Mouse (Mus musculus) intestine, embryonic 16.5 days (tissue): ENCODE data around the gene Cavin4. TPM values are rescaled to one million over a fixed set of nuclear protein-coding genes. Genes with fewer than 3 reads are reported as not detected.

Experiments
- ATAC-seq: fragments of 200-750 bp; cut with Nextera tagmentation; 2 replicates; pipeline ENCODE4 v1.8.0; 2017; ENCODE audit warnings: moderate TSS enrichment, moderate library complexity
- H3K27ac ChIP-seq: fragments of 300-500 bp; sonication (generic); 2 replicates; pipeline ENCODE4 v1.5.1; 2014; ENCODE audit warnings: mild to moderate bottlenecking, low read length
- H3K27me3 ChIP-seq: fragments of 300-500 bp; sonication (generic); replicated peaks from 2 replicates; pipeline ENCODE4 v1.6.1; 2014; ENCODE audit warnings: low read length, control low read depth, mixed read lengths; ENCODE audit not compliant: control insufficient read depth, insufficient read depth
- H3K36me3 ChIP-seq: fragments of 300-500 bp; sonication (generic); 2 replicates; pipeline ENCODE4 v1.6.1; 2014; ENCODE audit warnings: low read length, control low read depth; ENCODE audit not compliant: control insufficient read depth, insufficient read depth
- H3K4me1 ChIP-seq: fragments of 300-500 bp; sonication (generic); 2 replicates; pipeline ENCODE4 v1.6.1; 2014; ENCODE audit warnings: low read length, control low read depth, mixed read lengths; ENCODE audit not compliant: control insufficient read depth, insufficient read depth
- H3K4me2 ChIP-seq: fragments of 300-500 bp; sonication (generic); 2 replicates; pipeline ENCODE4 v1.6.1; 2014; ENCODE audit warnings: low read depth, low read length, control low read depth
- H3K4me3 ChIP-seq: fragments of 300-500 bp; sonication (generic); 2 replicates; pipeline ENCODE4 v1.5.1; 2014; ENCODE audit warnings: mild to moderate bottlenecking, low read length
- H3K9ac ChIP-seq: fragments of 300-500 bp; sonication (generic); 2 replicates; pipeline ENCODE4 v1.6.1; 2014; ENCODE audit warnings: low read depth, low read length
- H3K9me3 ChIP-seq: fragments of 300-500 bp; sonication (generic); 2 replicates; pipeline ENCODE4 v1.6.1; 2016; ENCODE audit warnings: low read length, control low read depth; ENCODE audit not compliant: control insufficient read depth
- WGBS: fragments of 180-500 bp; shearing (Covaris S2); extraction: QIAGEN DNeasy Blood & Tissue Kit; methylation state at CpG from one replicate; pipeline ENCODE4 v1.1.7; 2014; 5-methylcytosine and 5-hydroxymethylcytosine counted together
- polyA plus RNA-seq: library from polyadenylated mRNA; unstranded; fragments of >200 nt; fragmentation: Nextera tagmentation; extraction: Ambion mirVana; gene quantifications from 2 replicates; pipeline ENCODE4 v1.2.1, GENCODE M21; 2015

Cavin4 gene
- 0.09 and 0.18 TPM in 2 replicates for polyA plus RNA-seq

GRCm38 (mm10) chr4:48663271-48663670 lies at the start of gene Cavin4:
Gene Cavin4 (plus strand): TSS chr4:48663514.
- Histone ChIP-seq H3K4me3 (no peak within 1 kb of the TSS), H3K9me3 (no peaks in the 10 kb centered on the region), H3K9ac (no peak within 1 kb of the TSS), H3K4me2 (no peak within 1 kb of the TSS), H3K27me3 (no peaks in the 10 kb centered on the region), H3K27ac (no peak within 1 kb of the TSS), H3K4me1 (peaks cover 7% of the 10 kb centered on the region), H3K36me3 (no peaks in the 10 kb centered on the region)
- no peak for ATAC-seq
- WGBS: 92% methylated on average over 10 of the region's 10 CpGs

- H3K36me3 ChIP-seq: no peaks in the 10 kb centered on the region
- no peak overlapping the region for H3K4me2 ChIP-seq
- no peak overlapping the region for H3K27ac ChIP-seq
- H3K4me3 ChIP-seq: no peak overlapping the region
- ATAC-seq: no peak
- H3K27me3 ChIP-seq: no peaks in the 10 kb centered on the region
- H3K9ac ChIP-seq: no peak overlapping the region
- no peaks in the 10 kb centered on the region for H3K9me3 ChIP-seq
- H3K4me1 ChIP-seq: no peaks in the 10 kb centered on the region
- 91% methylated on average over 4 of the region's 4 CpGs for WGBS
These were observed 47.8 kb upstream of the Cavin4 start for GRCm38 (mm10) chr4:48615483-48615882.

DNA sequence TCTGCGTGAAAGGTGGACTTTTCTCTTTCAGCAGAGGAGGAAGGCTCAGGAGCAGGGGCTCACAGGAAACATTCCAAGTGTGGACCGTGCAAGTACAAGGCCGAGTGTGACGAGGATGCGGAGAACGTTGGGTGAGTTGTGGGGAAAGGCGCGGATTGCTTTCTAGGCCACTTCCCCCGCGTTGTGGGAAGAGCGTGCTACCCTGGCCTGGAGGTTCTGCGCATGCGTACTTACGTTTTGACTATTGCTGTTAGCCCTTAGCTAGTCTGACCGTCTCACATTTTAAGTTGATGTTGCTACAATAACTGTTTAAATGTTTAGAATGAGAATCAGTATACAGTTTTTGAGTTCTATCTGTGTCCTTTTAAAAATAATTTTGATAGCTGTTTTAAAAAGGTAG lies 46.1 kb upstream of the Cavin4 start:
- Histone ChIP-seq H3K27ac (no peak overlapping the region), H3K4me2 (no peak overlapping the region)
- WGBS: 96% methylated on average over 15 of the region's 15 CpGs

DNA sequence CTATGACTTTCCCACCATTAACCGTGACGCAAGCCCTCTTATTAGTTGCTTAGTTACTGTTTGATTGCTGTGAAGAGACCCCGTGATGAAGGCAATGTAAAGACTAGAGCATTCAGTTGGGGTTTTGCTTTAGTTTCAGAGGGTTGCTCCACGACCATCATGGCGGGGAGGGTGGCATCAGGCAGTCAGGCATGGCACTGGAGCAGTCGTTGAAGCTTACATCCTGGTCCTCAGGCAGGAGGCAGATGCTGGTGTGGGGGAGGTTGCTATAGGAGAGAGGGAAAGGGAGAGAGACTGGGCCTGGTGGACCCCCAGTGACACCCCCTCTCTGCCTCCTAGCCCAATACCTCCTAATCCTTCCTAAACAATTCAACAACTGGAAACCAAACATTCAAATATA lies 43.2 kb upstream of the Cavin4 start:
- H3K4me3 ChIP-seq: no peak overlapping the region
- no peak for ATAC-seq
- H3K27me3 ChIP-seq: no peaks in the 10 kb centered on the region
- 0 out of 2 replicates have a peak, but pooled peaks cover 2% of the 10 kb centered on the region for H3K36me3 ChIP-seq
- no peak overlapping the region for H3K4me2 ChIP-seq
- H3K9me3 ChIP-seq: no peaks in the 10 kb centered on the region
- no peak overlapping the region for H3K27ac ChIP-seq
- no peaks in the 10 kb centered on the region for H3K4me1 ChIP-seq
- 93% methylated on average over 6 of the region's 6 CpGs for WGBS
- H3K9ac ChIP-seq: no peak overlapping the region

More for the DNA sequence above, 46.1 kb upstream of the Cavin4 start:
- ATAC-seq: no peak
- H3K9ac ChIP-seq: no peak overlapping the region
- no peaks in the 10 kb centered on the region for H3K27me3 ChIP-seq
- no peak overlapping the region for H3K4me3 ChIP-seq
- no peaks in the 10 kb centered on the region for H3K4me1 ChIP-seq
- H3K9me3 ChIP-seq: no peaks in the 10 kb centered on the region
- no peaks in the 10 kb centered on the region for H3K36me3 ChIP-seq

GRCm38 (mm10) chr4:48622246-48622645 lies 41.1 kb upstream of the Cavin4 start:
- Histone ChIP-seq H3K9me3 (no peaks in the 10 kb centered on the region), H3K27ac (no peak overlapping the region), H3K9ac (no peak overlapping the region), H3K4me2 (no peak overlapping the region), H3K4me3 (no peak overlapping the region), H3K27me3 (no peaks in the 10 kb centered on the region), H3K36me3 (0 out of 2 replicates have a peak, but pooled peaks cover 2% of the 10 kb centered on the region), H3K4me1 (no peaks in the 10 kb centered on the region)
- ATAC-seq: no peak
- WGBS: 71% methylated on average over 6 of the region's 6 CpGs

GRCm38 (mm10) chr4:48622946-48623345 lies 40.4 kb upstream of the Cavin4 start:
- H3K9me3 ChIP-seq: no peaks in the 10 kb centered on the region
- 89% methylated on average over 7 of the region's 7 CpGs for WGBS
- H3K27ac ChIP-seq: no peak overlapping the region
- H3K36me3 ChIP-seq: 0 out of 2 replicates have a peak, but pooled peaks cover 2% of the 10 kb centered on the region
- ATAC-seq: no peak
- no peaks in the 10 kb centered on the region for H3K27me3 ChIP-seq
- no peak overlapping the region for H3K9ac ChIP-seq
- no peaks in the 10 kb centered on the region for H3K4me1 ChIP-seq
- H3K4me3 ChIP-seq: no peak overlapping the region
- H3K4me2 ChIP-seq: no peak overlapping the region

GRCm38 (mm10) chr4:48624961-48625360 lies 38.4 kb upstream of the Cavin4 start:
- Histone ChIP-seq H3K9me3 (no peaks in the 10 kb centered on the region), H3K27ac (no peak overlapping the region), H3K27me3 (no peaks in the 10 kb centered on the region), H3K9ac (no peak overlapping the region), H3K4me1 (no peaks in the 10 kb centered on the region), H3K4me3 (no peak overlapping the region), H3K36me3 (0 out of 2 replicates have a peak, but pooled peaks cover 2% of the 10 kb centered on the region), H3K4me2 (no peak overlapping the region)
- ATAC-seq: no peak
- 69% methylated on average over 6 of the region's 6 CpGs for WGBS

- Histone ChIP-seq H3K4me1 (no peaks in the 10 kb centered on the region), H3K27ac (no peak overlapping the region), H3K9me3 (no peaks in the 10 kb centered on the region), H3K36me3 (0 out of 2 replicates have a peak, but pooled peaks cover 2% of the 10 kb centered on the region), H3K27me3 (no peaks in the 10 kb centered on the region), H3K4me3 (no peak overlapping the region), H3K9ac (no peak overlapping the region), H3K4me2 (no peak overlapping the region)
- no peak for ATAC-seq
- 75% methylated on average over 9 of the region's 9 CpGs for WGBS
These were observed 37.5 kb upstream of the Cavin4 start for GRCm38 (mm10) chr4:48625836-48626235.

GRCm38 (mm10) chr4:48629445-48629844 lies 33.9 kb upstream of the Cavin4 start:
- Histone ChIP-seq H3K9me3 (no peaks in the 10 kb centered on the region), H3K4me1 (no peaks in the 10 kb centered on the region), H3K36me3 (peaks cover 2% of the 10 kb centered on the region; the same call in 1 of the 2 replicates), H3K4me3 (no peak overlapping the region), H3K27ac (no peak overlapping the region), H3K9ac (no peak overlapping the region), H3K4me2 (no peak overlapping the region), H3K27me3 (no peaks in the 10 kb centered on the region)
- no peak for ATAC-seq
- 95% methylated on average over 13 of the region's 13 CpGs for WGBS

GRCm38 (mm10) chr4:48633529-48633928 lies 29.8 kb upstream of the Cavin4 start:
- no peak overlapping the region for H3K4me2 ChIP-seq
- H3K27me3 ChIP-seq: no peaks in the 10 kb centered on the region
- H3K9me3 ChIP-seq: no peaks in the 10 kb centered on the region
- 67% methylated on average over 6 of the region's 6 CpGs for WGBS
- peaks cover 2% of the 10 kb centered on the region; the same call in 1 of the 2 replicates for H3K36me3 ChIP-seq
- H3K27ac ChIP-seq: no peak overlapping the region
- 0 out of 2 replicates have a peak, but pooled peaks cover 3% of the 10 kb centered on the region for H3K4me1 ChIP-seq
- H3K4me3 ChIP-seq: no peak overlapping the region
- no peak overlapping the region for H3K9ac ChIP-seq
- ATAC-seq: no peak
